Mouse (Mus musculus) intestine, embryonic 16.5 days (tissue): ENCODE measurements at regions not wholly inside any gene's neighbourhood (a gene's known extent, or its start where the extent isn't known, plus 50 kb on each side); places are given as distances from the start of the nearest gene placed in this dataset.
A peak's percentile ranks its signal among the peaks of the same experiment; 100 is the strongest.

ENCODE experiments used
- ATAC-seq: fragments of 200-750 bp; cut with Nextera tagmentation; 2 replicates; pipeline ENCODE4 v1.8.0; 2017; ENCODE audit warnings: moderate TSS enrichment, moderate library complexity
- H3K27ac ChIP-seq: fragments of 300-500 bp; sonication (generic); 2 replicates; pipeline ENCODE4 v1.5.1; 2014; ENCODE audit warnings: mild to moderate bottlenecking, low read length
- H3K27me3 ChIP-seq: fragments of 300-500 bp; sonication (generic); replicated peaks from 2 replicates; pipeline ENCODE4 v1.6.1; 2014; ENCODE audit warnings: low read length, control low read depth, mixed read lengths; ENCODE audit not compliant: control insufficient read depth, insufficient read depth
- H3K36me3 ChIP-seq: fragments of 300-500 bp; sonication (generic); 2 replicates; pipeline ENCODE4 v1.6.1; 2014; ENCODE audit warnings: low read length, control low read depth; ENCODE audit not compliant: control insufficient read depth, insufficient read depth
- H3K4me1 ChIP-seq: fragments of 300-500 bp; sonication (generic); 2 replicates; pipeline ENCODE4 v1.6.1; 2014; ENCODE audit warnings: low read length, control low read depth, mixed read lengths; ENCODE audit not compliant: control insufficient read depth, insufficient read depth
- H3K4me2 ChIP-seq: fragments of 300-500 bp; sonication (generic); 2 replicates; pipeline ENCODE4 v1.6.1; 2014; ENCODE audit warnings: low read depth, low read length, control low read depth
- H3K4me3 ChIP-seq: fragments of 300-500 bp; sonication (generic); 2 replicates; pipeline ENCODE4 v1.5.1; 2014; ENCODE audit warnings: mild to moderate bottlenecking, low read length
- H3K9ac ChIP-seq: fragments of 300-500 bp; sonication (generic); 2 replicates; pipeline ENCODE4 v1.6.1; 2014; ENCODE audit warnings: low read depth, low read length
- H3K9me3 ChIP-seq: fragments of 300-500 bp; sonication (generic); 2 replicates; pipeline ENCODE4 v1.6.1; 2016; ENCODE audit warnings: low read length, control low read depth; ENCODE audit not compliant: control insufficient read depth
- WGBS: fragments of 180-500 bp; shearing (Covaris S2); extraction: QIAGEN DNeasy Blood & Tissue Kit; methylation state at CpG from one replicate; pipeline ENCODE4 v1.1.7; 2014; 5-methylcytosine and 5-hydroxymethylcytosine counted together

GRCm38 (mm10) chr6:126404331-126405070, 130.7 kb downstream of the Kcna5 start:
- Histone ChIP-seq H3K9ac (no peak overlapping the region), H3K27me3 (no peaks in the 10 kb centered on the region), H3K4me3 (no peak overlapping the region), H3K9me3 (no peaks in the 10 kb centered on the region), H3K36me3 (no peaks in the 10 kb centered on the region), H3K4me1 (no peaks in the 10 kb centered on the region), H3K27ac (no peak overlapping the region), H3K4me2 (no peak overlapping the region)
- WGBS, result 72% methylated on average over 12 of the region's 12 CpGs
- ATAC-seq, result no peak

- Histone ChIP-seq H3K9me3 (no peaks in the 10 kb centered on the region), H3K27me3 (no peaks in the 10 kb centered on the region), H3K4me2 (no peak overlapping the region), H3K27ac (no peak overlapping the region), H3K4me1 (no peaks in the 10 kb centered on the region), H3K36me3 (no peaks in the 10 kb centered on the region), H3K9ac (no peak overlapping the region), H3K4me3 (no peak overlapping the region)
- 71% methylated on average over 3 of the region's 3 CpGs for WGBS
- ATAC-seq, result no peak
Observed at GRCm38 (mm10) chr6:126399595-126399994, 135.6 kb downstream of the Kcna5 start.

GRCm38 (mm10) chr6:126398641-126399040, 136.6 kb downstream of the Kcna5 start:
- 49% methylated on average over 2 of the region's 2 CpGs for WGBS
- no peak overlapping the region for H3K27ac ChIP-seq
- H3K9ac ChIP-seq, result no peak overlapping the region
- no peaks in the 10 kb centered on the region for H3K9me3 ChIP-seq
- no peak overlapping the region for H3K4me2 ChIP-seq
- H3K4me1 ChIP-seq, result no peaks in the 10 kb centered on the region
- H3K27me3 ChIP-seq, result no peaks in the 10 kb centered on the region
- no peak overlapping the region for H3K4me3 ChIP-seq
- ATAC-seq, result no peak
- no peaks in the 10 kb centered on the region for H3K36me3 ChIP-seq

- no peak overlapping the region for H3K27ac ChIP-seq
- ATAC-seq, result no peak
- no peaks in the 10 kb centered on the region for H3K9me3 ChIP-seq
- H3K4me2 ChIP-seq, result no peak overlapping the region
- no peaks in the 10 kb centered on the region for H3K4me1 ChIP-seq
- WGBS, result 70% methylated on average over 3 of the region's 3 CpGs
- no peaks in the 10 kb centered on the region for H3K27me3 ChIP-seq
- H3K36me3 ChIP-seq, result no peaks in the 10 kb centered on the region
- no peak overlapping the region for H3K9ac ChIP-seq
- no peak overlapping the region for H3K4me3 ChIP-seq
Observed at GRCm38 (mm10) chr6:126395015-126395414, 140.2 kb downstream of the Kcna5 start.

GRCm38 (mm10) chr6:126394111-126394809, 141.0 kb downstream of the Kcna5 start:
- no peaks in the 10 kb centered on the region for H3K27me3 ChIP-seq
- H3K4me3 ChIP-seq, result no peak overlapping the region
- H3K9ac ChIP-seq, result no peak overlapping the region
- peak; percentile 46 for ATAC-seq
- WGBS, result 20% methylated on average over 7 of the region's 7 CpGs
- no peaks in the 10 kb centered on the region for H3K36me3 ChIP-seq
- no peak overlapping the region for H3K4me2 ChIP-seq
- H3K27ac ChIP-seq, result no peak overlapping the region
- no peaks in the 10 kb centered on the region for H3K9me3 ChIP-seq
- H3K4me1 ChIP-seq, result no peaks in the 10 kb centered on the region

DNA sequence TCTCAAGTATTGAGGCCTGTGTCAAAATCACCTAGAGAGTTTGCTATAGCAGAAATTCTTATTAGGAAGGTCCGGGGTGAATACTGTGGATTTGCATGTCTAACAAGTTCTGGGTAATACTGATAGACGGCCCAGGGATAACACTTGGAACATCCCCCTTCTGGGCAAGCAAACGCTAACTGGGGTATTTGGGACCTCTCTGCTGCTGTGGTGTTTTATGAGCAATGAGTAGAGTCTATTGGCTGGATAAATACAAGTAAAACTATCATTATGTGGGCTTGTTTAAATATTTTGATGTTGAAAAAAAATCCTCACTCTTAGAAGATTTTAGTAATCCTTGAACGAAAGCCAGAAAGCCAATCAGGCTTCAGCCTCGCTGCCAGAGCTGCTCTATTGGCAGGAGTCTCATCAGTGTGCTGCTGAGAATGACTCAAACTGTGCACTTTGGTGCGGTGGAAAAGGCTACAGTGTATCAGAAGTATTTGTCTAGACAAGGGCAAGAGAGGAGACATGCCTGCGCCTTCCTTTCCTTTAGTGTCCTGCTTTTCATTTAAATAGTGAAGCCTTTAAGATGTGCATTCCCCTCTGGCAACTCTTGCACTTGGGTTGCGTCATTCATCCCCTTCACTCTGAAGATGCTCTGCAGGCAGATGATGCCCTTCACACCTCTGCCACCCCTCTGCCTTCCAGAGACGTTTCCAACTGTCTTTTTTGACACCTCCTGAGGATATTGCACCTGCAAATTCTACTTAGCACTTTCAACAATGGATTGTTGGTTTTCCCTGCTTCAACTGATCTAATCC, 150.8 kb downstream of the Kcna5 start:
- Histone ChIP-seq H3K27ac (no peak overlapping the region), H3K9ac (no peak overlapping the region), H3K4me1 (no peaks in the 10 kb centered on the region), H3K27me3 (no peaks in the 10 kb centered on the region), H3K4me2 (no peak overlapping the region), H3K4me3 (no peak overlapping the region), H3K36me3 (no peaks in the 10 kb centered on the region), H3K9me3 (no peaks in the 10 kb centered on the region)
- 44% methylated on average over 9 of the region's 9 CpGs for WGBS
- ATAC-seq, result no peak

DNA sequence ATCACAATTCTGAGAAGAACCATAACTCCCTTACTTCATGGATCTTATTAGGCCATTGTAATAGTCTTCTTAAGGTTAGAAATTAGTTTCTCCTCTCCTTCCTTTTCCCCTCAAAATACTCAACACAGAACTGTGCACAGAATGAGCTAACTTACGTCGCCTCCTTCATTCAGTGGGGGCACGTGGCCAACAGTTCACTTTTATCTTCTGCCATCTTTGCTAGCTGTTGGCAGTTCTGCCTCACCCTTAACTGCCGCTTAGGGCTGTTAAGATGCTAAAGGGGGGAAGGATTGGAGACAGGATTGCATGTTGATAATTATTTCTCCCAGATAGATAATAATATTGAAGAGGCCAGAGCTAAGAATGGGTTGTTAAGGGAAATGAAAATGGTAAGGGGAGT, 158.0 kb downstream of the Kcna5 start:
- no peak for ATAC-seq
- Histone ChIP-seq H3K4me1 (no peaks in the 10 kb centered on the region), H3K4me2 (no peak overlapping the region), H3K4me3 (no peak overlapping the region), H3K36me3 (no peaks in the 10 kb centered on the region), H3K9ac (no peak overlapping the region), H3K27me3 (no peaks in the 10 kb centered on the region), H3K27ac (no peak overlapping the region), H3K9me3 (no peaks in the 10 kb centered on the region)
- WGBS, result 85% methylated on average over 4 of the region's 4 CpGs

DNA sequence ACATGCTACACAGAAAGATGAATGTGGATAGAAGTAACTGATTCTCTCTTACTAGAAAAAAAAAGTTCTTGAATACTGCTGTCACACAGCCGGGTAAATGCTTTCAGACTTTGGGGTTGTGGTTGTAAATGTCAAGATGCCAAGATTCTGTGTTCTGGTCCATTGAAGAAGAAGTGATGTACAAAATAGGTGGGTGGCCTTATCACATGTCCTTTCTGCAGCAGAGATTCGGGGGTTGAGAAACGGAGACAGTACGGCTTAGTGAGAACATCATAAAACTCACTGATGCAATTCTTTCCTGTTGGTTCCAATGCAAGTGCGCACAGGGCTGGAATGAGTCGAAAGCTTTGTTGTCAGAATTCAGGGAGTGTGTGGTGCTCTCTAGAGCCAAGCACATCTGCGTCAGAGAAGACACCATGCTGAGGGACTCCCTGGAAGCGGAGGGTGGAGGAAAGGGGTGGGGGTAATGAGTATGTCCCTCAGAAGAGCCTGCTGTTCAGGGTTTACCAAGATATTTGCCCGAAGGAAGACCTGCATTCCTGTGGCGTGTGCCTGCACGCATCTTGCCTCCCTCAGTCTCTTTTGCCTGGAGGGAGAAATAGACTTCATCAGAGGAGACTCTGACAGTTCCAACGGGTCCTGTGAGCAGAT, 160.1 kb downstream of the Kcna5 start:
- 67% methylated on average over 12 of the region's 12 CpGs for WGBS
- Histone ChIP-seq H3K36me3 (no peaks in the 10 kb centered on the region), H3K4me2 (no peak overlapping the region), H3K9ac (no peak overlapping the region), H3K9me3 (no peaks in the 10 kb centered on the region), H3K4me1 (no peaks in the 10 kb centered on the region), H3K4me3 (no peak overlapping the region), H3K27ac (no peak overlapping the region), H3K27me3 (no peaks in the 10 kb centered on the region)
- ATAC-seq, result no peak

GRCm38 (mm10) chr6:126371971-126372370, 163.2 kb downstream of the Kcna5 start:
- Histone ChIP-seq H3K36me3 (no peaks in the 10 kb centered on the region), H3K27ac (no peak overlapping the region), H3K9ac (no peak overlapping the region), H3K27me3 (no peaks in the 10 kb centered on the region), H3K4me2 (no peak overlapping the region), H3K4me3 (no peak overlapping the region), H3K9me3 (no peaks in the 10 kb centered on the region), H3K4me1 (no peaks in the 10 kb centered on the region)
- no peak for ATAC-seq
- WGBS, result 60% methylated on average over 5 of the region's 5 CpGs
